In the genomic region with DNA sequence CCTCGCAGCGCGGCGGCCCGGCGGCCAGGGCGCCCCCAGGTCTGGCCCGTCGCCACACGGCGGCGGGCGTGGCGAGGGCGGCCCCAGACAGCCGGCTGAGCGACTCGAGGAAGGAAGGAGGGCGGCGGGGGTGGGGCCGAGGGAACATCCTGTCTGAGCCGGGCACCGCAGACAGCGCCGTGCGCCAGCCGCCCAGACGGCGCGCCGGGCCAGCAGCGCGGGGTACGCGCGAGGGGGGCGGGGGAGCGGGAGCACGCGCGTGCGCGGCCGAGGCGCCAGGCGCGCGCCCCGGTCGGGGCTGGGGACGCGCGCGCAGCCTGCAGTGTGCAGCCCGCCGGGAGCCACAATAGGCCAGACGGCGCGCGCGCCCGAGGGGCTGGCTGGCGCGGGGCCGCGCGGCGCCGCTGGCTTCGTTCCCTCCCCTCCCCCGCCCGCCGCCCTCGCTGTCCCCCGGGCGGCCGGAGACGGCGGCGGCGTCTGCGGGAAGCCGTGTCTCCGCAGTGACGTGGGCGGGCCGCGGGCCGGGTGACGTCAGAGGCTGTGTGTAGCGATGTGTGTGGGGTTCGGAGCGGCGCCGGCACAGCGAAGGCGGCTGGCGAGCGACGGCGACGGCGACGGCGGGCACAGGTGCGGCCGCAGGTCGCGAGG, we compare ENCODE assay signal across 8 mouse cellular contexts. TPM values are rescaled to one million over a fixed set of nuclear protein-coding genes. Genes with fewer than 3 reads are reported as not detected.
DNase-seq lines count a peak whose midpoint lies in the region; ATAC-seq and TF ChIP-seq lines count a peak whose summit lies in the region.

A gene (plus strand): TSS at position 528 of the 648 bp plus-strand sequence.

- TF ChIP-seq CTCF in bone marrow macrophage, adult 2 months (IDR thresholded peaks at IDR 0.05; ENCODE audit: low read depth, low read length), result no peak
- TF ChIP-seq CTCF in embryonic fibroblast, embryonic 13.5 days (IDR thresholded peaks at IDR 0.05; ENCODE audit: borderline replicate concordance, insufficient read depth, low read length), result no peak
- TF ChIP-seq CTCF in liver, adult 2 months (IDR thresholded peaks at IDR 0.05; ENCODE audit: low read depth, low read length), result no peak

- peaks cover 8% of the 10 kb centered on the region; the same call in 1 of the 2 replicates for H3K79me2 ChIP-seq in liver, adult 2 months (ENCODE audit: control insufficient read depth, insufficient read depth, low read length)
- peaks cover 41% of the 10 kb centered on the region for H3K79me2 ChIP-seq in myocyte (ENCODE audit: control insufficient read depth, insufficient read depth)

- no peak for TF ChIP-seq POLR2A in bone marrow macrophage, adult 2 months (IDR thresholded peaks at IDR 0.05; ENCODE audit: borderline replicate concordance, low read depth, low read length)
- peak; percentile 78 for TF ChIP-seq POLR2A in embryonic fibroblast, embryonic 13.5 days (IDR thresholded peaks at IDR 0.05; ENCODE audit: low read depth, low read length)
- TF ChIP-seq POLR2A in liver, adult 2 months (IDR thresholded peaks at IDR 0.05; ENCODE audit: extremely low read depth, insufficient read depth, low read length), result 0 out of 2 replicates have a peak, but pooled peaks have one; percentile 55
- TF ChIP-seq POLR2A in myocyte (IDR thresholded peaks at IDR 0.05; ENCODE audit: insufficient read length, low read depth), result peak; percentile 92

- H3ac ChIP-seq in myocyte (ENCODE audit: control insufficient read depth, insufficient read length), result peak within 1 kb of the TSS; percentile 71

- no peaks in the 10 kb centered on the region for H3K27me3 ChIP-seq in heart, embryonic 10.5 days (ENCODE audit: insufficient read depth, poor library complexity, severe bottlenecking)
- H3K27me3 ChIP-seq in kidney, embryonic 16.5 days (ENCODE audit: insufficient read depth, low read length), result no peaks in the 10 kb centered on the region
- H3K27me3 ChIP-seq in liver, adult 2 months (ENCODE audit: control insufficient read depth, insufficient read depth, low read length), result no peaks in the 10 kb centered on the region
- no peaks in the 10 kb centered on the region for H3K27me3 ChIP-seq in myocyte (ENCODE audit: control insufficient read depth, insufficient read depth, insufficient read length)
- H3K27me3 ChIP-seq in splenic B cell, adult 2 months (ENCODE audit: control insufficient read depth, insufficient read depth, low read length, poor library complexity, severe bottlenecking), result no peaks in the 10 kb centered on the region

- peak; percentile 95 for DNase-seq in A20 (ENCODE audit: low read depth, low spot score)
- DNase-seq in heart, embryonic 10.5 days (ENCODE audit: low spot score), result peak; percentile 95
- DNase-seq in liver, adult 2 months (ENCODE audit: extremely low read depth, low read depth, low spot score), result peak; percentile 74
- peak; percentile 97 for DNase-seq in splenic B cell, adult 2 months (ENCODE audit: low read depth, low spot score)

- peaks cover 14% of the 10 kb centered on the region for H3K36me3 ChIP-seq in heart, embryonic 10.5 days
- H3K36me3 ChIP-seq in kidney, embryonic 16.5 days (ENCODE audit: insufficient read depth, low read length), result 0 out of 2 replicates have a peak, but pooled peaks cover 2% of the 10 kb centered on the region
- peaks cover 4% of the 10 kb centered on the region; the same call in 1 of the 2 replicates for H3K36me3 ChIP-seq in liver, adult 2 months (ENCODE audit: control insufficient read depth, insufficient read depth, low read length)
- peaks cover 7% of the 10 kb centered on the region for H3K36me3 ChIP-seq in myocyte (ENCODE audit: control insufficient read depth, insufficient read depth)
- H3K36me3 ChIP-seq in splenic B cell, adult 2 months (ENCODE audit: control insufficient read depth, insufficient read depth, low read length, poor library complexity, severe bottlenecking), result peaks cover 3% of the 10 kb centered on the region; the same call in 1 of the 2 replicates

- H3K4me2 ChIP-seq in kidney, embryonic 16.5 days (replicated peaks; ENCODE audit: low read depth, low read length), result peak within 1 kb of the TSS; percentile 77
- peak within 1 kb of the TSS; percentile 90 for H3K4me2 ChIP-seq in myocyte (ENCODE audit: low read depth)

- peak within 1 kb of the TSS; percentile 82 for H3K4me3 ChIP-seq in bone marrow macrophage, adult 2 months (ENCODE audit: insufficient read depth, low read length)
- H3K4me3 ChIP-seq in embryonic fibroblast, embryonic 13.5 days (ENCODE audit: insufficient read depth, low read length), result peak within 1 kb of the TSS; percentile 99
- peak within 1 kb of the TSS; percentile 99 for H3K4me3 ChIP-seq in heart, embryonic 10.5 days
- H3K4me3 ChIP-seq in kidney, embryonic 16.5 days (ENCODE audit: low read length), result peak within 1 kb of the TSS; percentile 100
- H3K4me3 ChIP-seq in liver, adult 2 months (ENCODE audit: insufficient read depth, low read depth, low read length), result peak within 1 kb of the TSS; percentile 89
- H3K4me3 ChIP-seq in myocyte, result peak within 1 kb of the TSS; percentile 90

- H3K4me1 ChIP-seq in bone marrow macrophage, adult 2 months (ENCODE audit: control insufficient read depth, insufficient read depth, low read length), result peaks cover 48% of the 10 kb centered on the region
- peaks cover 15% of the 10 kb centered on the region for H3K4me1 ChIP-seq in embryonic fibroblast, embryonic 13.5 days (ENCODE audit: control insufficient read depth, insufficient read depth, low read length)
- peaks cover 29% of the 10 kb centered on the region for H3K4me1 ChIP-seq in heart, embryonic 10.5 days
- peaks cover 31% of the 10 kb centered on the region for H3K4me1 ChIP-seq in kidney, embryonic 16.5 days (ENCODE audit: insufficient read depth, low read length)
- H3K4me1 ChIP-seq in liver, adult 2 months (ENCODE audit: control insufficient read depth, insufficient read depth, low read length), result peaks cover 10% of the 10 kb centered on the region; the same call in 1 of the 2 replicates

- peak within 1 kb of the TSS; percentile 95 for H3K9ac ChIP-seq in kidney, embryonic 16.5 days (replicated peaks; ENCODE audit: low read length)
- H3K9ac ChIP-seq in liver, adult 2 months (ENCODE audit: low read depth, low read length), result peak within 1 kb of the TSS; percentile 94

- under 1% methylated on average over 94 of the region's 109 CpGs for WGBS in heart, embryonic 10.5 days
- WGBS in kidney, embryonic 16.5 days, result 0% methylated on average over 29 of the region's 109 CpGs
- 1% methylated on average over 55 of the region's 109 CpGs for WGBS in liver, adult 2 months

- H3K9me3 ChIP-seq in heart, embryonic 10.5 days, result no peaks in the 10 kb centered on the region
- no peaks in the 10 kb centered on the region for H3K9me3 ChIP-seq in kidney, embryonic 16.5 days (ENCODE audit: low read length)

- ATAC-seq in kidney, embryonic 16.5 days (ENCODE audit: low FRiP score, low TSS enrichment), result peak; percentile 98

- H3K27ac ChIP-seq in bone marrow macrophage, adult 2 months (ENCODE audit: insufficient read depth, low read depth, low read length), result peak within 1 kb of the TSS; percentile 100
- H3K27ac ChIP-seq in embryonic fibroblast, embryonic 13.5 days (ENCODE audit: insufficient read depth, low read length), result peak within 1 kb of the TSS; percentile 99
- peak within 1 kb of the TSS; percentile 99 for H3K27ac ChIP-seq in heart, embryonic 10.5 days
- H3K27ac ChIP-seq in kidney, embryonic 16.5 days (ENCODE audit: low read length), result peak within 1 kb of the TSS; percentile 100
- peak within 1 kb of the TSS; percentile 96 for H3K27ac ChIP-seq in liver, adult 2 months (replicated peaks; ENCODE audit: insufficient read depth, low read depth, low read length)

TF ChIP-seq in myocyte, 11 proteins besides CTCF, POLR2A, EP300 and RAD21:
- TF ChIP-seq TCF3 (IDR thresholded peaks at IDR 0.05; ENCODE audit: insufficient read length, low read depth) (no peak), POLR2AphosphoS2 (IDR thresholded peaks at IDR 0.05; ENCODE audit: insufficient read length, low read depth) (peak; percentile 85), SRF (IDR thresholded peaks at IDR 0.05; ENCODE audit: control insufficient read depth, insufficient read length, low read depth) (no peak), MYOG (IDR thresholded peaks at IDR 0.05; ENCODE audit: control insufficient read depth in 1 of 3, insufficient read depth in 1 of 3, insufficient read length in 2 of 3, low read depth in 2 of 3) (peak in 2 of 3 experiments; percentile 58 to 66), MYOD1 (IDR thresholded peaks at IDR 0.05; ENCODE audit: control insufficient read depth in 1 of 3, insufficient read length in 2 of 3, low read depth in 2 of 3) (peak in 2 of 3 experiments; percentile 52 to 85), REST (IDR thresholded peaks at IDR 0.05; ENCODE audit: insufficient read depth, insufficient read length) (peak; percentile 28)

RNA-seq across cellular contexts. Expression of the gene that starts here (rescaled TPM):
- 30.3 and 35.5 TPM in 2 replicates for polyA plus RNA-seq in bone marrow macrophage, adult 2 months (2012; ENCODE audit: insufficient read depth, insufficient read length, missing spikeins)
- polyA plus RNA-seq in embryonic fibroblast, embryonic 13.5 days (2011; ENCODE audit: insufficient read length, low read depth, missing spikeins), result 50.3 and 62.7 TPM in 2 replicates
- polyA plus RNA-seq in heart, embryonic 10.5 days (2016; fragmentation: Nextera tagmentation; extraction: Ambion mirVana), result 19.0 and 22.0 TPM in 2 replicates
- polyA plus RNA-seq in kidney, embryonic 16.5 days (2015; fragmentation: Nextera tagmentation; extraction: Ambion mirVana), result 18.5 and 21.2 TPM in 2 replicates
- 5.8 and 6.9 TPM in 2 replicates for total RNA-seq in liver, adult 2 months (2014; rRNA removed)
- 1.7 and 2.0 TPM in 2 replicates for polyA plus RNA-seq in liver, adult 2 months (2012; rRNA removed)
- 11.2 TPM for polyA plus RNA-seq in myocyte (2012; fragmentation: generic; extraction: Trizol)

Comparison
In these comparisons a context has a peak if more than half of its experiments do, and no peak if none do; other contexts are left out.
1. Peak in every context shown above with its lines: DNase-seq, ATAC-seq, H3K4me3 ChIP-seq and H3K27ac ChIP-seq.